Mouse (Mus musculus) neutrophil, adult 83 days (primary cell): ENCODE data around the gene Cldn10. TPM values are rescaled to one million over a fixed set of nuclear protein-coding genes. Genes with fewer than 3 reads are reported as not detected.

ENCODE experiments used
- total RNA-seq, 2 experiments: library from RNA; stranded (reverse); gene quantifications; one replicate each; pipeline ENCODE4 v1.2.4; 2023

Gene Cldn10
- not detected for total RNA-seq

GRCm38 (mm10) chr14:118787621-118788020 is at the start of gene Cldn10:
TSS of gene Cldn10 (plus strand) at chr14:118787908.

Other genes starting within 250 kb of the Cldn10 start
- gene Abcc4, start 81.7 kb upstream of the Cldn10 start, total RNA-seq: 10 to 100 TPM; 30.4 to 31.4 TPM
- gene Dzip1, start 137.6 kb downstream of the Cldn10 start, total RNA-seq: under 1 TPM; 0.09 to 0.11 TPM
- gene Dnajc3, start 150.1 kb downstream of the Cldn10 start, total RNA-seq: 10 to 100 TPM; 26.4 to 28.6 TPM